Mouse (Mus musculus): ENCODE data around the gene Ercc4. TPM values are rescaled to one million over a fixed set of nuclear protein-coding genes. Genes with fewer than 3 reads are reported as not detected.

Gene Ercc4
- total and polyA plus RNA-seq, 3 experiments: 10.6 to 15.5 TPM; not detected in 1

DNA sequence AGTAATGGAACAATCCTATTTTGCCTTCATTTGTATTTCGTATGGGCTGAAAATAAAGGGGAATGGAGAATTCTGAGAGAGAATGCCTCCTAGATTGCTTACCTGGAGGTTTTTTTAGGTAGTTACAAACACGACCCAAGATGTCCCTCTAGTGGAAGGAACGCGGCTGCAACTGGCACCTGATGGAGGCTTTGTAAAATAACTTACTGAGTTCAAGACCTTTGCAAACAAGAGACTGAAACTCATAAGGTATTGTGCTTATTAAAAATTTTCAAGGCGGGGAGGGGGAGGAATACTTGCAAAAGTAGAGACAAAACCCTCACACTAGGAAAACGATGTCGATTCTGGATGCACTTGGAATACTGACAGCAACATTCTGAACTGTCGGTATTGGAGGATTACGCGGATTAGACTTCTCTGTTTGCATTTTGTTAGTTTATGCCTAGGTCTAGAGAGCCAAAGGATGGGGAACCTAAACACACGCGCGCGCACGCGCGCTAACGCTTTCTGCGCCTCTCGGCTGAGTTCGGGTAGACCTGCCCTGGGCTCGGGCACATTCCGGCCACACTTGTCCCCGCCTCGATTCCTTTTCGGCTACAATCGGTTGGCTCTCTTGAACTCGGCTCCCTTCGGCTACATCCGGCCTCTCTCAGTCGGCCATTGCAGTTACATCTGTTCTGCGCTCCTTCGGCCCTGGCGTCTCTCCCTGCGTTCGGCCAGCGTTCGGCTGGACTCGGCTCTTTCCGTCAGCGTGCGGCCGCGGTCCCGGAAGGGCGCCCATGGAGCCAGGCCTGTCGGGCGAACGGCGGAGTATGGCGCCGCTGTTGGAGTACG is at the start of gene Ercc4 (continued):
- peak; percentile 10; the same call in 1 of the 2 replicates for TF ChIP-seq SIN3A (IDR thresholded peaks at IDR 0.05; ENCODE audit: low read length)

DNA sequence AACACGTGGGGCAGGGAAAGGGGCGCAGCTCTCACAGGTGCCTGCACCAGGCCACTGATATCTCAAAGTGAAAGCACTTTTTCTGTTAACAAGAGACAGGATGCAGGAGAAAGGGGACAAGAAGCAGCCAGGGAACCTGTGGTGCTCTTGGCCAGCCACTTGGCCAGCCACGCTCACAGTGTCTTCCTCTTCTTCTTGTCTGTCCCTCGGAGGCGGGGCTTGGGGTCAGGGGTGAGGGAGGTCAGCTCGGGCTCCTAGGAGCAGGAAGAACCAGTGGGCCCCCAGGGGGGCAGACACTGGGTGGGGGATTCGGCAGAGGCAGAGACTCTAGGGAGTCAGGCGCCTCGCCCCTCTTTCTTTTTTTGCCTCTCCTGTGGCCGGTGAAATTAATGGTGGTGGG is 48.4 kb upstream of the Ercc4 start:
- Histone ChIP-seq H3K36me3 (ENCODE audit: control insufficient read depth in 1 of 2, insufficient read depth in 2 of 2, low read length in 2 of 2) (no peaks in the 10 kb centered on the region), H3K27ac (ENCODE audit: control insufficient read depth, low read depth, low read length) (no peak overlapping the region), H3K9ac (ENCODE audit: control insufficient read depth, low read depth, low read length, poor library complexity, severe bottlenecking) (no peak overlapping the region), H3K4me3 (ENCODE audit: control insufficient read depth in 1 of 2, insufficient read depth in 1 of 2, low read depth in 2 of 2, low read length in 2 of 2) (no peak overlapping the region), H3K9me3 (replicated peaks; ENCODE audit: insufficient read depth, low read length) (no peaks in the 10 kb centered on the region), H3K79me2 (ENCODE audit: control insufficient read depth, insufficient read depth, low read length, poor library complexity) (no peaks in the 10 kb centered on the region), H3K27me3 (ENCODE audit: control insufficient read depth in 1 of 2, insufficient read depth in 2 of 2, low read length in 2 of 2) (no peaks in the 10 kb centered on the region; a peak in 1 of 4 replicates), H3K4me1 (ENCODE audit: control insufficient read depth in 1 of 2, insufficient read depth in 2 of 2, low read length in 2 of 2) (no peaks in the 10 kb centered on the region)
- DNase-seq (ENCODE audit: low read depth, low spot score): no peak
- TF ChIP-seq BHLHE40 (IDR thresholded peaks at IDR 0.05; ENCODE audit: borderline replicate concordance, low read depth, low read length): no peak
- TF ChIP-seq CTCF (IDR thresholded peaks at IDR 0.05 in 2 of 3, conservative IDR thresholded peaks at IDR 0.05 in 1 of 3; ENCODE audit: control insufficient read depth in 1 of 3, insufficient read depth in 1 of 3, low read depth in 2 of 3, low read length in 3 of 3, poor library complexity in 1 of 3, severe bottlenecking in 1 of 3): no peak
- TF ChIP-seq MAFK (IDR thresholded peaks at IDR 0.05; ENCODE audit: borderline replicate concordance, low read depth, low read length): no peak
- TF ChIP-seq RCOR1 (IDR thresholded peaks at IDR 0.05; ENCODE audit: low read depth, low read length): no peak
- TF ChIP-seq MYB (IDR thresholded peaks at IDR 0.05; ENCODE audit: low read depth, low read length): no peak
- no peak for TF ChIP-seq UBTF (IDR thresholded peaks at IDR 0.05; ENCODE audit: borderline replicate concordance, insufficient read depth, low read depth, low read length)
- TF ChIP-seq USF2 (IDR thresholded peaks at IDR 0.05; ENCODE audit: borderline replicate concordance in 1 of 2, insufficient read depth in 1 of 2, low read depth in 1 of 2, low read length in 2 of 2): no peak
- no peak for TF ChIP-seq MEF2A (IDR thresholded peaks at IDR 0.05; ENCODE audit: extremely low read depth, insufficient replicate concordance, low read depth, low read length, poor library complexity, severe bottlenecking)
- TF ChIP-seq RAD21 (IDR thresholded peaks at IDR 0.05; ENCODE audit: low read depth, low read length): no peak
- no peak for TF ChIP-seq E2F4 (IDR thresholded peaks at IDR 0.05; ENCODE audit: borderline replicate concordance, low read depth, low read length)
- TF ChIP-seq ETS1 (IDR thresholded peaks at IDR 0.05; ENCODE audit: low read depth, low read length): no peak
- TF ChIP-seq TCF12 (IDR thresholded peaks at IDR 0.05; ENCODE audit: low read depth, low read length): no peak

DNA sequence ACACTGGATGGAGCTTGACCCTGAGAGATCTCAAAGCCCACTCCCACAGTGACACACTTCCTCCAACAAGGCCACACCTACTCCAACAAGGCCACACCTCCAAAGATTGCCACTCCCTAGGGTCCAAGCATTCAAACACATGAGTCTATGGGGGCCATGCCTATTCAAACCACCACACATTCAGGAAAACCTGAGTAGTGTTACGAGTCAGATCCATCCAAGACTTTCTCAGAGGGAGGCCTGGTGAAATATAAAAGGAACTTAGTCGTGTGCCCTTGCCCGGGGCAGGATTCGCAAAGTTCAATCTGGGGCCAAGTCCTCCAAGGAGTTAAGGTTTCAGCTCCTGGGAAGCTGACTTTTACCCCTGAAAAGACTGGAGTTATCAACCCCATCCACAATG is 35.3 kb upstream of the Ercc4 start:
- Histone ChIP-seq H3K79me2 (ENCODE audit: control insufficient read depth, insufficient read depth, low read length, poor library complexity) (no peaks in the 10 kb centered on the region), H3K4me3 (ENCODE audit: control insufficient read depth in 1 of 2, insufficient read depth in 1 of 2, low read depth in 2 of 2, low read length in 2 of 2) (no peak overlapping the region), H3K36me3 (ENCODE audit: control insufficient read depth in 1 of 2, insufficient read depth in 2 of 2, low read length in 2 of 2) (no peaks in the 10 kb centered on the region), H3K27me3 (ENCODE audit: control insufficient read depth in 1 of 2, insufficient read depth in 2 of 2, low read length in 2 of 2) (peaks cover 0 to 2% of the 10 kb centered on the region in 2 experiments; a peak in 3 of 4 replicates), H3K9ac (ENCODE audit: control insufficient read depth, low read depth, low read length, poor library complexity, severe bottlenecking) (no peak overlapping the region), H3K4me1 (ENCODE audit: control insufficient read depth in 1 of 2, insufficient read depth in 2 of 2, low read length in 2 of 2) (no peaks in the 10 kb centered on the region), H3K27ac (ENCODE audit: control insufficient read depth, low read depth, low read length) (no peak overlapping the region), H3K9me3 (replicated peaks; ENCODE audit: insufficient read depth, low read length) (no peaks in the 10 kb centered on the region)
- TF ChIP-seq NELFE (IDR thresholded peaks at IDR 0.05; ENCODE audit: low read depth, low read length): no peak
- TF ChIP-seq POLR2A (IDR thresholded peaks at IDR 0.05; ENCODE audit: control insufficient read depth in 1 of 2, insufficient read depth in 1 of 2, low read depth in 1 of 2, low read length in 2 of 2, poor library complexity in 1 of 2): no peak
- no peak for TF ChIP-seq EP300 (IDR thresholded peaks at IDR 0.05; ENCODE audit: low read depth in 1 of 2, low read length in 2 of 2)
- TF ChIP-seq TAL1 (IDR thresholded peaks at IDR 0.05; ENCODE audit: low read length): no peak
- TF ChIP-seq MEF2A (IDR thresholded peaks at IDR 0.05; ENCODE audit: extremely low read depth, insufficient replicate concordance, low read depth, low read length, poor library complexity, severe bottlenecking): no peak
- TF ChIP-seq MXI1 (IDR thresholded peaks at IDR 0.05; ENCODE audit: low read depth, low read length): no peak
- DNase-seq (ENCODE audit: low read depth, low spot score): no peak

Data from MEL (cell line).